Mouse (Mus musculus) frontal cortex, postnatal 14 days (tissue): Measurements from ENCODE around the gene Gpat2.
A peak's percentile ranks its signal among the peaks of the same experiment; 100 is the strongest.

Source experiments
- DNase-seq, 2 experiments: peaks; one replicate each; pipeline ENCODE4 v3.0.0; 2022; ENCODE audit warnings: low spot score in 2 of 2

The Gpat2 gene

GRCm38 (mm10) chr2:127444055-127444789 lies 19.2 kb downstream of the Gpat2 start, which contains the start of gene Fahd2a:
Gene Fahd2a (minus strand): TSS chr2:127444565.
- peak; percentile 80 for DNase-seq

- DNase-seq: no peak
These were observed 21.8 kb downstream of the Gpat2 start for GRCm38 (mm10) chr2:127446847-127447246.

- no peak for DNase-seq
These were observed 24.7 kb downstream of the Gpat2 start for GRCm38 (mm10) chr2:127449691-127450090.

- no peak for DNase-seq
These were observed 26.7 kb downstream of the Gpat2 start for GRCm38 (mm10) chr2:127451748-127452147.

GRCm38 (mm10) chr2:127453141-127453540 lies 28.1 kb downstream of the Gpat2 start:
- DNase-seq: no peak

GRCm38 (mm10) chr2:127453764-127454163 lies 28.8 kb downstream of the Gpat2 start:
- DNase-seq: peak; percentile 60 to 75

GRCm38 (mm10) chr2:127459341-127459740 lies 34.3 kb downstream of the Gpat2 start:
- no peak for DNase-seq

GRCm38 (mm10) chr2:127461351-127461750 lies 36.4 kb downstream of the Gpat2 start:
- DNase-seq: no peak

GRCm38 (mm10) chr2:127462314-127462713 lies 37.3 kb downstream of the Gpat2 start:
- peak in 1 of 2 experiments; percentile 44 for DNase-seq

- DNase-seq: no peak
These were observed 45.2 kb downstream of the Gpat2 start for GRCm38 (mm10) chr2:127470183-127470582.

GRCm38 (mm10) chr2:127470661-127471060 lies 45.7 kb downstream of the Gpat2 start:
- no peak for DNase-seq

- no peak for DNase-seq
These were observed 46.3 kb downstream of the Gpat2 start for GRCm38 (mm10) chr2:127471281-127471680.

GRCm38 (mm10) chr2:127472279-127472678 lies 47.3 kb downstream of the Gpat2 start:
- DNase-seq: no peak

- no peak for DNase-seq
These were observed 54.2 kb downstream of the Gpat2 start for GRCm38 (mm10) chr2:127479210-127479609.

- DNase-seq: no peak
These were observed 54.8 kb downstream of the Gpat2 start for GRCm38 (mm10) chr2:127479763-127480162.

- no peak for DNase-seq
These were observed 57.0 kb downstream of the Gpat2 start for GRCm38 (mm10) chr2:127481841-127482532.

GRCm38 (mm10) chr2:127482533-127482911 lies 57.5 kb downstream of the Gpat2 start:
- DNase-seq: peak in 1 of 2 experiments; percentile 19

GRCm38 (mm10) chr2:127483001-127483400 lies 58.0 kb downstream of the Gpat2 start:
- no peak for DNase-seq

GRCm38 (mm10) chr2:127484476-127485170 lies 59.6 kb downstream of the Gpat2 start:
- peak in 1 of 2 experiments; percentile 38 for DNase-seq
